Mouse (Mus musculus): ENCODE data around the gene Cyp2r1. TPM values are rescaled to one million over a fixed set of nuclear protein-coding genes. Genes with fewer than 3 reads are reported as not detected.
A peak's percentile ranks its signal among the peaks of the same experiment; 100 is the strongest.
"Not testable (repeated sequence)": the region's sequence is repeated elsewhere in the genome, so short reads cannot be mapped to it uniquely, and the experiment has no call there.

Cyp2r1 gene
- 1.1 and 1.2 TPM in 2 replicates for polyA plus RNA-seq (2016; fragmentation: Nextera tagmentation; extraction: Ambion mirVana)

DNA sequence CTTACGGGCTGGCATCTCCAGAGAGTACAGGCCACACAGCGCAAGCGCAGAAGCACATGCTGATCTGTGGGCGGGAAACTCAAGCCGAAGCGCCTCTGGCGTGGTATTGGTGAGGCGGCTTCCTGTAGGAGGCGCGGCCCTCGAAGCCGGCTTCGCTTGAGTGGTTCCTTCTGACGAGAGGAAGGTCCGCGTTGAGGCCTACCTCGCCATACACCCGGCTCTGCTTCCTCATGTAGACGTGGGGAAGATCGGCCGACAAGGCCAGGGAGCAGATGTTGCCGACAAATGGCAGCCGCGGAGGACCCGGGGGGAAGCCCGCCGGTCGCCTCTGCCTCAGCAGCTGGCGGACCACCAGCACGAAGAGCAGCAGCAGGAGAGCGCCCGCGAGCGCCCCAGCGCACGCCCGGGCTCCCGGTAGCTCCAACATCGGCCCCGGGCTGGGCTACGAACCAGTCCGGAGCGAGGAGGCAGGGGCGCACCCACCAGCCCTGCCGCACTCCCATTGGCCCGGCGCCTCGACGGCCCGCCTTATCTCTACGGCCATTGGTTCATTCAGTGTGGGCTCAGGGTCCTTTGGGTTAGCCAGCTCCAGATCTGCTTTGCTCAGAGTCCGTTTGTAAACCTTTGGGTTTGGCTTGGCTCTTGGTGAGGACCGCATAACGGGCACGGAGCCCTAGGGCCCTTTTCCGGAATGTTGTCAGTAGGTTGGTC lies at the start of gene Cyp2r1:
Gene Cyp2r1 (minus strand): TSS at position 442 of the 711 bp plus-strand sequence.
- WGBS: 3% methylated on average over 56 of the region's 56 CpGs
- Histone ChIP-seq H3K27ac (peak within 1 kb of the TSS; percentile 87), H3K4me3 (peak within 1 kb of the TSS; percentile 57), H3K36me3 (replicated peaks) (no peaks in the 10 kb centered on the region), H3K27me3 (ENCODE audit: poor library complexity, severe bottlenecking) (peaks cover 16% of the 10 kb centered on the region), H3K9me3 (peaks cover 8% of the 10 kb centered on the region; the same call in 1 of the 2 replicates), H3K4me1 (peaks cover 14% of the 10 kb centered on the region)
- DNase-seq (ENCODE audit: extremely low spot score, low spot score): peak; percentile 85

DNA sequence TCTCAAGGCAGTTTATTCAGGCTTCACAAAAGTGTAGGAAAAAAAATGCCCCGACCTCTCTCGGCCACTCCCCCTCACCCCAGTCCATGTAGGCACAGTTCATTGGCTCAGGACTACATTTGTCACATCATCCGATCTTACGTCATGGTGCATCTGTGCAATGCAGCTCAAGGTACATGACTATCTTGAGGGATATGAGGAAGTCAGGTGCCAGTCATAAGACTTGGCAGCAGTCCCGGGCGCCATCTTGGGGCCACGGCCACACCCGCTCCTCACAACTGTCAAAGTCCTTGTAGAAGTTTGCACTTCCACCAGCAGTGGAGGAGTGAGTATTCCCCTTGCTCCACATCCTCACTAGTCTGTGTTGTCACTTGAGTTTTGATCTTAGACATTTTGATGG lies 31.6 kb upstream of the Cyp2r1 start:
- H3K27ac ChIP-seq; H3K27me3 ChIP-seq (ENCODE audit: poor library complexity, severe bottlenecking); H3K4me1 ChIP-seq; H3K9me3 ChIP-seq; H3K36me3 ChIP-seq (replicated peaks); H3K4me3 ChIP-seq; DNase-seq (ENCODE audit: extremely low spot score, low spot score): not testable (repeated sequence)
- WGBS: 92% methylated on average over 8 of the region's 8 CpGs

- Histone ChIP-seq H3K4me3 (no peak overlapping the region), H3K4me1 (0 out of 2 replicates have a peak, but pooled peaks cover 3% of the 10 kb centered on the region), H3K36me3 (replicated peaks) (no peaks in the 10 kb centered on the region), H3K27me3 (ENCODE audit: poor library complexity, severe bottlenecking) (no peaks in the 10 kb centered on the region), H3K27ac (no peak overlapping the region), H3K9me3 (no peaks in the 10 kb centered on the region)
- DNase-seq (ENCODE audit: extremely low spot score, low spot score): no peak
- 66% methylated on average over 2 of the region's 2 CpGs for WGBS
Measured at GRCm38 (mm10) chr7:114582441-114582840, 19.7 kb upstream of the Cyp2r1 start.

- Histone ChIP-seq H3K9me3 (no peaks in the 10 kb centered on the region), H3K4me1 (peaks cover 10% of the 10 kb centered on the region; the same call in 1 of the 2 replicates), H3K36me3 (replicated peaks) (no peaks in the 10 kb centered on the region), H3K27ac (no peak overlapping the region), H3K27me3 (ENCODE audit: poor library complexity, severe bottlenecking) (no peaks in the 10 kb centered on the region), H3K4me3 (no peak overlapping the region)
- no peak for DNase-seq (ENCODE audit: extremely low spot score, low spot score)
- 92% methylated on average over 5 of the region's 5 CpGs for WGBS
Measured at GRCm38 (mm10) chr7:114581200-114581599, 18.4 kb upstream of the Cyp2r1 start.

DNA sequence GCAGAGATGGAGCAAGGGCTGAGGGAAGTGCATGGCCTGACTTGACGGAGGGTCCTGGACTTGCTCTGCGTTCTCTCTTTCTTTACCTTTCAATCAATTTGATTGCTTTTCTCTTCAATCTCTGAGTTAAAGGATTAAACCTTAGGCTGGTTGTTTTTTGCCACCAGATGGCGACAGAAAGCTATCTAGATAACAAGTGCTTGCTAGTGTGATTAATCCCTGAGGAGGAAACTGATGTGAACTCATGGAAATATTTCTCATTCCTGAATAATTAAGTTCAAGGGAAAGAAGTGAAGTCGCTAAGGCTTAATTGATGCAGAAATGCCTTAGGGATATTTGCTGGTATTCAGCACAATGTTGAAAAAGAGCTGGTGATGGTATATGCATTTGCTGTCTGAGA lies 17.7 kb upstream of the Cyp2r1 start:
- no peaks in the 10 kb centered on the region for H3K36me3 ChIP-seq (replicated peaks)
- DNase-seq (ENCODE audit: extremely low spot score, low spot score): peak; percentile 40
- H3K9me3 ChIP-seq: no peaks in the 10 kb centered on the region
- H3K4me1 ChIP-seq: peaks cover 11% of the 10 kb centered on the region; the same call in 1 of the 2 replicates
- no peaks in the 10 kb centered on the region for H3K27me3 ChIP-seq (ENCODE audit: poor library complexity, severe bottlenecking)
- no peak overlapping the region for H3K4me3 ChIP-seq
- no peak overlapping the region for H3K27ac ChIP-seq
- WGBS: 10% methylated on average over 4 of the region's 4 CpGs

GRCm38 (mm10) chr7:114577665-114578064 lies 14.9 kb upstream of the Cyp2r1 start:
- no peaks in the 10 kb centered on the region for H3K36me3 ChIP-seq (replicated peaks)
- peaks cover 11% of the 10 kb centered on the region; the same call in 1 of the 2 replicates for H3K4me1 ChIP-seq
- 92% methylated on average over 1 of the region's 1 CpGs for WGBS

GRCm38 (mm10) chr7:114576931-114577330 lies 14.2 kb upstream of the Cyp2r1 start:
- Histone ChIP-seq H3K27ac (no peak overlapping the region), H3K4me3 (no peak overlapping the region), H3K36me3 (replicated peaks) (no peaks in the 10 kb centered on the region), H3K9me3 (no peaks in the 10 kb centered on the region), H3K4me1 (peaks cover 11% of the 10 kb centered on the region; the same call in 1 of the 2 replicates), H3K27me3 (ENCODE audit: poor library complexity, severe bottlenecking) (no peaks in the 10 kb centered on the region)
- DNase-seq (ENCODE audit: extremely low spot score, low spot score): no peak
- WGBS: 80% methylated on average over 3 of the region's 3 CpGs

More at GRCm38 (mm10) chr7:114577665-114578064, 14.9 kb upstream of the Cyp2r1 start:
- Histone ChIP-seq H3K9me3 (no peaks in the 10 kb centered on the region), H3K27me3 (ENCODE audit: poor library complexity, severe bottlenecking) (no peaks in the 10 kb centered on the region), H3K4me3 (no peak overlapping the region), H3K27ac (no peak overlapping the region)
- DNase-seq (ENCODE audit: extremely low spot score, low spot score): no peak

GRCm38 (mm10) chr7:114573866-114574265 lies 11.1 kb upstream of the Cyp2r1 start:
- H3K27me3 ChIP-seq (ENCODE audit: poor library complexity, severe bottlenecking); H3K4me3 ChIP-seq; H3K9me3 ChIP-seq; H3K4me1 ChIP-seq; H3K27ac ChIP-seq; DNase-seq (ENCODE audit: extremely low spot score, low spot score); H3K36me3 ChIP-seq (replicated peaks): not testable (repeated sequence)
- WGBS: 91% methylated on average over 4 of the region's 4 CpGs

- Histone ChIP-seq H3K27ac (no peak overlapping the region), H3K36me3 (replicated peaks) (peaks cover 49% of the 10 kb centered on the region), H3K4me1 (no peaks in the 10 kb centered on the region), H3K4me3 (no peak overlapping the region), H3K9me3 (no peaks in the 10 kb centered on the region), H3K27me3 (ENCODE audit: poor library complexity, severe bottlenecking) (no peaks in the 10 kb centered on the region)
- DNase-seq (ENCODE audit: extremely low spot score, low spot score): no peak
- WGBS: 91% methylated on average over 1 of the region's 1 CpGs
Measured at GRCm38 (mm10) chr7:114536179-114536578, 26.6 kb downstream of the Cyp2r1 start.

GRCm38 (mm10) chr7:114526245-114526644 lies 36.5 kb downstream of the Cyp2r1 start:
- Histone ChIP-seq H3K4me1 (no peaks in the 10 kb centered on the region), H3K36me3 (replicated peaks) (peaks cover 15% of the 10 kb centered on the region; the same call in 1 of the 2 replicates), H3K4me3 (no peak overlapping the region), H3K9me3 (no peaks in the 10 kb centered on the region), H3K27ac (no peak overlapping the region), H3K27me3 (ENCODE audit: poor library complexity, severe bottlenecking) (no peaks in the 10 kb centered on the region)
- 95% methylated on average over 1 of the region's 1 CpGs for WGBS
- DNase-seq (ENCODE audit: extremely low spot score, low spot score): no peak

DNA sequence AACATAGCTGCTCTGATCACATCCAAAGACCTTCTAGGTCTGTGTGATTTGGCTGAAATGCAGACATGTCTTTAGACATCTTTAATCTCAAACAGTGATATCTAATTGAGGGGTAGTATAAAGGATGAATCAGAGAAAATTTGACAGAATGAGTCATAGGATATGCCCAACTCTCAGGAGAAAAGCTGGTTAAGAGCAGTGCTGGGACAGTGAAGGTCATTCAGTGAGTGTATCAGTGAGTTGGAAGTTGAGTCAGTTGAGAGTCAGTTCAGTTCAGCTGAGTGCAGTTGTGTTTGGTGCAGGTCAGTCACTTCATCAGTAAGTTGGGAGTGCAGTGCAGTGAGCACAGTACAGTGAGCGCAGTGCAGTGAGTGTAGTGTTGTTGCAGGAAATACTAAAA lies 42.6 kb downstream of the Cyp2r1 start:
- no peak for DNase-seq (ENCODE audit: extremely low spot score, low spot score)
- no peak overlapping the region for H3K4me3 ChIP-seq
- no peaks in the 10 kb centered on the region for H3K27me3 ChIP-seq (ENCODE audit: poor library complexity, severe bottlenecking)
- no peaks in the 10 kb centered on the region for H3K4me1 ChIP-seq
- no peak overlapping the region for H3K27ac ChIP-seq
- 100% methylated on average over 1 of the region's 1 CpGs for WGBS
- peaks cover 17% of the 10 kb centered on the region for H3K36me3 ChIP-seq (replicated peaks)
- H3K9me3 ChIP-seq: no peaks in the 10 kb centered on the region

DNA sequence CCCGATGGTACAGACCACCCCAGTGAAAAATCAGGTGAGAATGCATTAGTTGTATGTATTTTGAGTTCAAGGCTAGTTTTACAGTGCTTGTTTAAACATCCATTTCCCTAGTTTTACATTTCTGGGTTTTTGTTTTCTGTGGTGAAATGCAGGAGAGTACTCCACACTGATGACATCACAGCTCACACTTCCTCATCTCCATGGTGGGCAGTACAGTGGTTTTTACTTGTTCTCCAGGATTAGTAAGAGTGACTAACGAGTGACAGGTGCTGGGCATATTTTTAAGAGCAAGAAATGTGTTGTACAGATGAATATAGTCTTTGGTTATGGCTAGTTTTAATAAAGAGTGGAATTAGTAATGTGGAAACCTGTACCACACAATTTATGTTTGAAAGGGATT lies 53.9 kb downstream of the Cyp2r1 start:
- no peak overlapping the region for H3K4me3 ChIP-seq
- 88% methylated on average over 2 of the region's 2 CpGs for WGBS
- no peaks in the 10 kb centered on the region for H3K27me3 ChIP-seq (ENCODE audit: poor library complexity, severe bottlenecking)
- no peak for DNase-seq (ENCODE audit: extremely low spot score, low spot score)
- no peaks in the 10 kb centered on the region for H3K4me1 ChIP-seq
- no peaks in the 10 kb centered on the region for H3K9me3 ChIP-seq
- H3K36me3 ChIP-seq (replicated peaks): peaks cover 14% of the 10 kb centered on the region
- no peak overlapping the region for H3K27ac ChIP-seq

Measured in forebrain, embryonic 10.5 days (tissue).